Mouse (Mus musculus) myocyte (in vitro differentiated cells): Measurements from ENCODE around the gene Stx18.

ENCODE experiments used
- POLR2A ChIP-seq: IDR thresholded peaks from one replicate; pipeline ENCODE4 v1.6.1; 2011; ENCODE audit warnings: low read depth, mild to moderate bottlenecking, control low read depth, moderate library complexity; ENCODE audit not compliant: insufficient read length
- TCF12 ChIP-seq: IDR thresholded peaks from one replicate; pipeline ENCODE4 v1.6.1; 2011; ENCODE audit warnings: mild to moderate bottlenecking, control low read depth; ENCODE audit not compliant: poor library complexity, insufficient read depth, severe bottlenecking
- USF1 ChIP-seq: IDR thresholded peaks from one replicate; pipeline ENCODE4 v1.6.1; 2011; ENCODE audit warnings: low read depth, mild to moderate bottlenecking, control low read depth, moderate library complexity

- no peak for TF ChIP-seq POLR2A
- TF ChIP-seq TCF12: no peak
- TF ChIP-seq USF1: no peak
Observed at GRCm38 (mm10) chr5:38140893-38141292, 102.4 kb downstream of the Stx18 start.
